Mouse (Mus musculus) liver, embryonic 14.5 days (tissue): ENCODE measurements around the gene Rgs7bp. TPM values are rescaled to one million over a fixed set of nuclear protein-coding genes. Genes with fewer than 3 reads are reported as not detected.

ENCODE experiments used
- ATAC-seq: fragments of 200-750 bp; cut with Nextera tagmentation; 2 replicates; pipeline ENCODE4 v1.8.0; 2017; ENCODE audit warnings: moderate number of reproducible peaks, mild to moderate bottlenecking, moderate library complexity; ENCODE audit not compliant: insufficient read depth
- DNase-seq, 3 experiments: peaks; one replicate each; pipeline ENCODE4 v3.0.0-alpha.2; 2012 to 2013; ENCODE audit warnings: low read depth in 3 of 3, low spot score in 3 of 3
- H3K27ac ChIP-seq: fragments of 300-500 bp; sonication (generic); 2 replicates; pipeline ENCODE4 v1.5.1; 2014; ENCODE audit warnings: moderate library complexity, mild to moderate bottlenecking, control low read depth, inconsistent platforms
- H3K27me3 ChIP-seq: fragments of 300-500 bp; sonication (generic); 2 replicates; pipeline ENCODE4 v1.6.1; 2014; ENCODE audit warnings: mild to moderate bottlenecking, low read length, moderate library complexity; ENCODE audit not compliant: control insufficient read depth, insufficient read depth
- H3K36me3 ChIP-seq: fragments of 300-500 bp; sonication (generic); replicated peaks from 2 replicates; pipeline ENCODE4 v1.6.1; 2014; ENCODE audit warnings: low read depth; ENCODE audit not compliant: control insufficient read depth, insufficient read depth
- H3K4me1 ChIP-seq, 2 experiments: fragments of 200-500 bp in 1 of 2; fragments of 300-500 bp in 1 of 2; sonication (generic) in 1 of 2; replicated peaks; 2 replicates each; pipeline ENCODE4 v1.6.1; 2012 to 2014; ENCODE audit warnings: antibody characterized with exemption in 1 of 2, inconsistent platforms in 1 of 2, low read length in 1 of 2; ENCODE audit not compliant: control insufficient read depth in 2 of 2, insufficient read depth in 2 of 2
- H3K4me2 ChIP-seq: fragments of 300-500 bp; sonication (generic); 2 replicates; pipeline ENCODE4 v1.6.1; 2014; ENCODE audit warnings: low read depth, mild to moderate bottlenecking, control low read depth, moderate library complexity
- H3K4me3 ChIP-seq, 2 experiments: fragments of 200-500 bp in 1 of 2; fragments of 300-500 bp in 1 of 2; sonication (generic) in 1 of 2; 2 replicates each; pipeline ENCODE4 v1.5.1; 2012 to 2014; ENCODE audit warnings: low read depth in 2 of 2, low read length in 2 of 2, mild to moderate bottlenecking in 2 of 2, control low read depth in 1 of 2, inconsistent platforms in 1 of 2, moderate library complexity in 1 of 2; ENCODE audit not compliant: insufficient read depth in 1 of 2
- H3K9ac ChIP-seq: fragments of 300-500 bp; sonication (generic); replicated peaks from 2 replicates; pipeline ENCODE4 v1.6.1; 2014; ENCODE audit warnings: mild to moderate bottlenecking, control low read depth, moderate library complexity
- H3K9me3 ChIP-seq: fragments of 300-500 bp; sonication (generic); 2 replicates; pipeline ENCODE4 v1.6.1; 2016; ENCODE audit warnings: low read length, mixed read lengths; ENCODE audit not compliant: control insufficient read depth
- CTCF ChIP-seq: IDR thresholded peaks from 2 replicates; pipeline ENCODE4 v1.5.1; 2016; ENCODE audit warnings: antibody characterized with exemption, low read depth, control low read depth
- EP300 ChIP-seq: IDR thresholded peaks from 2 replicates; pipeline ENCODE4 v1.6.1; 2016; ENCODE audit warnings: antibody characterized with exemption, low read depth
- WGBS: fragments of 180-500 bp; shearing (Covaris S2); extraction: QIAGEN DNeasy Blood & Tissue Kit; methylation state at CpG from one replicate; pipeline ENCODE4 v1.1.7; 2014; ENCODE audit not compliant: insufficient replicate concordance; 5-methylcytosine and 5-hydroxymethylcytosine counted together
- polyA plus RNA-seq, 2 experiments: library from polyadenylated mRNA; depleted of rRNA in 1 of 2; stranded (reverse) in 1 of 2; unstranded in 1 of 2; fragments of >200 nt; fragmentation: Nextera tagmentation in 1 of 2; extraction: Ambion mirVana in 1 of 2; gene quantifications; 2 replicates each; pipeline versions ENCODE4 v1.2.1 to v1.2.3; 2012 to 2014

Rgs7bp gene
- polyA plus RNA-seq, 2 experiments: 0.20 to 0.23 TPM

DNA sequence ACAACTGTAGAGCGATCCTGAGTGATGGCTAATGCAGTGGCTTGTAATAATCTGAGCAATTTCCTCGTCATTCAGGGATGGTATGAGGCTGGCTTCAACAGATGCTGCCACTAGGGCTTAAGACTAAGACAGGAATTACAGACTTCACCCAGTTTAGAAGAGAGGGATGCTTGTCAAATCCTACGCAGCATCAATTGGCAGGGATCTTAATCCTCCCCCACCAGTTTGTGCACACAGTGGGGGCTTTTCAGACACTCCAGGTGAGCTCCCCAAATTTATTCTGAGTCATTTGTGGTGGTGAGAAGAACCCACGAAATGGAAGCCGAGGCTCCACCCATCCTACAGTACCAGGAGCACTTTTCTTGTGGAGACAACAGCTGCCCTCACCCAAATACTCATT is 16.4 kb downstream of the Rgs7bp start:
- 57% methylated on average over 5 of the region's 5 CpGs for WGBS
- DNase-seq: no peak
- no peaks in the 10 kb centered on the region for H3K9me3 ChIP-seq
- H3K27ac ChIP-seq: no peak overlapping the region
- no peaks in the 10 kb centered on the region for H3K36me3 ChIP-seq
- H3K4me2 ChIP-seq: no peak overlapping the region
- no peak overlapping the region for H3K4me3 ChIP-seq
- H3K4me1 ChIP-seq: no peaks in the 10 kb centered on the region
- no peak for TF ChIP-seq CTCF
- TF ChIP-seq EP300: no peak
- H3K9ac ChIP-seq: no peak overlapping the region
- no peak for ATAC-seq
- no peaks in the 10 kb centered on the region for H3K27me3 ChIP-seq

DNA sequence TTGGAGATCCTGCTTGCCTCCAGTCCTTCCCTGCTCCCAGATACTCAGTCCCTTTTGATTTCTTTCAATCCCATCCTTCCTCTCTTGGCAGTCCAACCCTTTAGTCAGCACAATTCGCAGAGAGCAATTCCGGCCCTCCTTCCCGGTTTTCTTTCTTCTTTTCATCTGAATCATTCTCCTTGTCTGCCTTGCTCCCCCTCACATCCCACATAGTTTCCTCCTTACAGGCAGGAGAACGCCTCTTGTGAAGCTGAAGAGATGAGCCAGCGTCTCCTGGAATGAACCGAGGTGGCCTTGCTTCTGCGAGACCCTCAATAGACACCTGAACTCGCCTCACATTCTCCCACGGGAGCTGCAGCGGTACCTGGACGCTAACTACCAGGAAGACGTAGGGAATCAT is 16.9 kb downstream of the Rgs7bp start:
- H3K4me2 ChIP-seq: no peak overlapping the region
- ATAC-seq (no peak), DNase-seq (no peak)
- H3K27me3 ChIP-seq: no peaks in the 10 kb centered on the region
- no peak overlapping the region for H3K9ac ChIP-seq
- H3K4me3 ChIP-seq: no peak overlapping the region
- H3K9me3 ChIP-seq: no peaks in the 10 kb centered on the region
- TF ChIP-seq CTCF: no peak
- no peak for TF ChIP-seq EP300
- no peaks in the 10 kb centered on the region for H3K36me3 ChIP-seq
- H3K27ac ChIP-seq: no peak overlapping the region
- WGBS: 71% methylated on average over 12 of the region's 12 CpGs
- no peaks in the 10 kb centered on the region for H3K4me1 ChIP-seq

DNA sequence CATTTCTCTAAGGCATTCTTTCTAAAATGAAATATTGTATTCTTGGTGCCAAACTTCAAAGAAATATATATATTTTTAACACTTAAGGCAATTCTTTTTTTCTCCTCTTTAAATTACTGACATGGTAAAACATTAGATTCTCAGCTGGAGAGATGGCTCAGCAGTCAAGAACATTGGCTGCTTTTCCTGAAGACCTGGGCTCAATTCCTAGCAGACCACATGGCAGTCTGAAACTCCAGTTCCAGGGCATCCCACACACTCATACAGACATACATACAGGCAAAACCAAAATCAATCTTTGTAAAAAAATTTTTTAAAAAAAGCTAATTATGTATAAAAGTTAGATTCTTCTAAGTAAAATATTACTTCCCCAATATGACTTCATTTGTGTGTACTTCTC is 22.8 kb downstream of the Rgs7bp start:
- TF ChIP-seq CTCF: no peak
- TF ChIP-seq EP300: no peak
- H3K27ac ChIP-seq: no peak overlapping the region
- no peak overlapping the region for H3K4me3 ChIP-seq
- H3K36me3 ChIP-seq: no peaks in the 10 kb centered on the region
- ATAC-seq: no peak
- no peaks in the 10 kb centered on the region for H3K9me3 ChIP-seq
- no peaks in the 10 kb centered on the region for H3K27me3 ChIP-seq
- no peak overlapping the region for H3K9ac ChIP-seq
- H3K4me1 ChIP-seq: no peaks in the 10 kb centered on the region
- no peak for DNase-seq
- H3K4me2 ChIP-seq: no peak overlapping the region

DNA sequence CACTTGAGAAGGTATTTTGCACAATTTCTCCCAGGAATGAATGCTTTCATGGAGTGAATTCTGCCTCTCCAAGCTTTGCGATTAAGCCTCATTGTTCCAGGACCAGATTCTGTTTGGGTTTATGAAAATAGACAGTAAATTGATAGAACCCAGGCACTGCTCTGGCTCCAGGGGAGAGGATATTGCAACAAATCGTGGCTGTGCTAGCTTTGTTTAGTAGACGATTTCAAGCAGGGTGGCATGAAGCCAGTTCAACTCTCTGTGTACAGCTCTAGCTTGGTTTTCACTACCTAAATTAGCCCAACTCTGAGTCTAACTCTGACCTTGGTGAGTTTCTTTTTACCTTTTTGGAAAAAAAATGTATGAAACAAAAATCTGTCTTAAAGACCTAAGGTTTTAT is 26.5 kb downstream of the Rgs7bp start:
- 59% methylated on average over 3 of the region's 3 CpGs for WGBS
- no peaks in the 10 kb centered on the region for H3K27me3 ChIP-seq
- no peak for TF ChIP-seq CTCF
- TF ChIP-seq EP300: no peak

DNA sequence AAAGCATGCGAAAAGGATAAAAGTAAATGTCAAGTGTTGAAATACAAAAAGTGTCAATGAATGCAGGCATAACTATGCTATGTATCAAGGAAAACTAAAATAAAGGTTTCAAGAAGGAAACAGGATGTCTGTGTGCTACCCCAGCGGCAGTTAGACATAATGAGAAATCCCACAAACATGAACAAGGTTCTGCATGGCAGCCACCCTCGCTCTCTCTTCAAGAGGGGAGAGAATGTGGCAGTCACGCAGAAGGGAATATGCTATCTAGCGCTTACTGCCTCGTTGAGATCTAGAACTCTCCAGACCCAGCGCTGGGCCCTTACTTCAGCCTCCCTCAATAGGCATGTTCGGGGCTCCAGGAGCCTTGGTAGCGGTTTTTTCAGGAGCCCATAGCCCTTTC is 38.2 kb downstream of the Rgs7bp start:
- Histone ChIP-seq H3K9me3 (no peaks in the 10 kb centered on the region), H3K36me3 (no peaks in the 10 kb centered on the region), H3K4me3 (no peak overlapping the region), H3K4me2 (no peak overlapping the region), H3K27me3 (no peaks in the 10 kb centered on the region), H3K9ac (no peak overlapping the region), H3K27ac (no peak overlapping the region), H3K4me1 (no peaks in the 10 kb centered on the region)
- TF ChIP-seq EP300 (no peak), CTCF (no peak)
- WGBS: 55% methylated on average over 9 of the region's 9 CpGs
- DNase-seq (no peak), ATAC-seq (no peak)

More for the DNA sequence above, 26.5 kb downstream of the Rgs7bp start:
- ATAC-seq (no peak), DNase-seq (no peak)
- no peak overlapping the region for H3K9ac ChIP-seq
- H3K9me3 ChIP-seq: no peaks in the 10 kb centered on the region
- H3K4me3 ChIP-seq: no peak overlapping the region
- H3K27ac ChIP-seq: no peak overlapping the region
- H3K36me3 ChIP-seq: no peaks in the 10 kb centered on the region
- H3K4me1 ChIP-seq: no peaks in the 10 kb centered on the region
- H3K4me2 ChIP-seq: no peak overlapping the region
